Mouse (Mus musculus) left cerebral cortex, adult 2 months (tissue): ENCODE measurements around the gene T2. TPM values are rescaled to one million over a fixed set of nuclear protein-coding genes. Genes with fewer than 3 reads are reported as not detected.
A peak's percentile ranks its signal among the peaks of the same experiment; 100 is the strongest.

Experiments used
- DNase-seq, 2 experiments: peaks; one replicate each; pipeline ENCODE4 v3.0.0; 2021 to 2022; ENCODE audit warnings: low spot score in 2 of 2, mixed read lengths in 1 of 2; ENCODE audit errors: extremely low spot score in 1 of 2
- H3K27ac ChIP-seq: fragments of 200-600 bp; 2 replicates; pipeline ENCODE4 v1.8.1; 2022
- H3K4me3 ChIP-seq: fragments of 200-600 bp; 2 replicates; pipeline ENCODE4 v1.8.1; 2022
- CTCF ChIP-seq: fragments of 200-600 bp; IDR thresholded peaks from 2 replicates; pipeline ENCODE4 v1.8.1; 2022; ENCODE audit warnings: antibody characterized with exemption, mild to moderate bottlenecking, moderate library complexity
- intact Hi-C: fragments of 180-260 bp; cut with DNase I; formaldehyde crosslinking; loops from one replicate; pipeline ENCODE4 v1.15.1; 2025
- total RNA-seq, 2 experiments: library from RNA; stranded (reverse); gene quantifications; 2 replicates each; pipeline ENCODE4 v1.2.3; 2021

The T2 gene
- total RNA-seq, 2 experiments from 2014 or later, result 0.70 to 0.79 TPM

DNA sequence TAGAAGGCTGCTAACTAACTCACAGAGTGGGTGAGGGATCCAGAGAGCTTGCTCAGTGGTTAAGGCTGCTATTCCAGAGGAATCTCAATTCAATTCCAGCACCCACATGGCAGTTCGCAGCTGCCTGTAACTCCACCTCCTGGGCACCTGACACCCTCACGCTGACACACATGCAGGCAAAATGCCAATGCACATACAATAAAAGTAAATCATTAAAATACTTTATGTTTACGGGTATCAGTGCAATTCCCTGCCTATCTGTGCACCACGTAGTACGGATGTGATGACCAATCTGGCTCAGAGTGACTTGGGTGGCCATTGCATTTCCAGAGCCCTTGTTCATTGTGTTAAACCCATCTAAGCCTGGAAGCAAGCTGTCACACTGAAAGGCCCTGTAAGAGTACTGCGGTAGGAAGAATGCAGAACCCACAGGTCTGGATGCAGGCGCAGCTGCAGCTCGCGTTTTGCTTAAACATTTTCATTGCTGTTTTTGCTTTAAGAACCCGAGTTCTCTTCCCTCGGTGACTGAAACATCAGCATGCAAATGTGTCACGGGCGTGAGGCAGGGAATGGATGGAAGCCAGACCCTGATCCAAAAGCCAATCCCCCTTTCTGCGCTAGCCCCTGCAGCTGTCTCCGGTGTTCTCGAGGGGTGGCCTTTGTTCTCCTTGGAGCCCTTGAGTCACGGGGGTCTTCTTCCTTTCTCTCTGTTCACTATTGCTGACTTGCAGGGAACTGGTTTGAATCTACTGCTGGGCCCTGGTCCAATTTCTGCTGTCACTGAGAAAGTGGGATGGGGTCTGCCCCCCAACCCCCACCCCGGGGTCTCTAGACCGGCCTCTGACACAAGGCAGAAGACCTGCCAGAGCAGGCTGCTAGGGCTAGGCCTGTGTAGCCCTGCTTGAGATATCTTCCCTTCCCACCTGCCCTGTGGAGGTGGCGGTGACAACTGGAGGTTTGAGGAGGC is 12.0 kb downstream of the T2 start:
- Histone ChIP-seq H3K27ac (peak overlapping the region; percentile 78), H3K4me3 (peak overlapping the region; percentile 18; the same call in 1 of the 2 replicates)
- intact Hi-C loops, result no loop called here
- DNase-seq, result peak in 1 of 2 experiments; percentile 38
- no peak for TF ChIP-seq CTCF

DNA sequence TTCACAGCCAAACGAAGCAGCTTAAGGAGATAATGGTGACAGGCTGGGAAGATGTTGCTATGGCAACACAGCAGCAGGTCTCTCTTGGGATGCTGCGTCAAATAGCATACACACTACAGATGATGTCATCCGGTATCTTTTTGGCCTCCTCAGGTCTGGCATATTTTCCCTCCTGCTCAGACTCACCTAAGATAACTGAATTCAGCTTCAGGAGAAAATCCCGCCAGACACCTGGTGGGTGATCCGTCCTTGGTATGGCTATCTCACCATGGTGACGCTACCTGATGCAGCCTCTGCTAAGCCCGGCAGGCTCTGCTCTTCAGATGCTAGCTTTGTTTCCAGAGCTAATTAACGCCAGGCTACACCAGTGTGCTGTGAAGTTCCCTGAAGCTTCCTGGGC is 12.8 kb downstream of the T2 start:
- no peak for TF ChIP-seq CTCF
- H3K4me3 ChIP-seq, result no peak overlapping the region
- peak overlapping the region; percentile 92 for H3K27ac ChIP-seq
- intact Hi-C loops, result no loop called here
- DNase-seq, result peak; percentile 52 to 58

DNA sequence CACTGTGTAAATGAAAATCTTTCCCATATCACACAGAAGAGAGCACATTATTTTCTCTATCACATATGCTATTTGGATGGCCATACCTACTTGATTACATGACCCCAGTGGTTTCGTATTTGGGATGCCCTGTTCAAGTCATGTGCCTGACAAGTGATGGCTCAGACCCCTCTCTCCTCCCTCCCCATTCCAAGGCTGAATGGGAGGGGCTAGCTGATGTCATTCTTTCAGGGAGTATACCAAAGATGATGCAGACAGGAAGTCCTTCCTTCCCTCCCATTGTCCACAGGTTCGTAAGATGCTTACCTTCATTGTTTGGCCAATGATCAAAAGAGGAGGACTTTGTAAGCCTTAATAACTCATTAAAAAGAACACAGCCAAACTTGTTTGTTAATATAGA is 13.4 kb downstream of the T2 start:
- no peak for TF ChIP-seq CTCF
- intact Hi-C loops, result no loop called here
- Histone ChIP-seq H3K27ac (0 out of 2 replicates have a peak overlapping the region, but pooled peaks have one; percentile 51), H3K4me3 (no peak overlapping the region)
- DNase-seq, result no peak

DNA sequence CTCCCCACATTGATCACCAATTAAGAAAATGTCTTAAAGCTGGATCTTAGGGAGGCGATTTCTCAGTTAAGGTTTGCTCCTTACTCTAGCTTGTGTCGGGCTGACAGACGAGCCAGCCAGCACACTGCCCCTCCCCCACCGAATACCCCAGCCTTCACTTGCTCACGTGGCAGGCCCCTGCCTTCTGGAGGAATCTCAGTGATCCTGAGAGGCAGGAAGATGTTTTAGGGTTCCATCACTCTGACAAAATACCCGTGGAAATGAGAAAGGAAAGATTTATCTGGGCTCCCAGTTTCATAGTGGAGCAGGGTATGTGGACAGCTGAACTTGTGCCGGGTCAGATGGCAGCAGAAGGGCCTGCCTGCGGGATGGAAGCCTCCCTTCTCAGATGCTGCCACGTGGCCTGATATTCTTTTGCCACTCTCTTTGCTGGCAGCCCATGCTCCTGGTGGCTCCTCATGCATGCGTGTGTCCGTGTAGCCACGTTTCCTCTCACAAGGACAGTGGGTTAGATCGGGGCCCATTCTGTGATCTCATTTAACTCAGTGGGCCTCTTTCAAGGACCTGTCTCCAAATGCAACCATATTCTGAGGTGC is 14.9 kb downstream of the T2 start:
- TF ChIP-seq CTCF, result no peak
- DNase-seq, result no peak
- Histone ChIP-seq H3K27ac (peak overlapping the region; percentile 80; the same call in 1 of the 2 replicates), H3K4me3 (no peak overlapping the region)
- intact Hi-C loops, result no loop called here

DNA sequence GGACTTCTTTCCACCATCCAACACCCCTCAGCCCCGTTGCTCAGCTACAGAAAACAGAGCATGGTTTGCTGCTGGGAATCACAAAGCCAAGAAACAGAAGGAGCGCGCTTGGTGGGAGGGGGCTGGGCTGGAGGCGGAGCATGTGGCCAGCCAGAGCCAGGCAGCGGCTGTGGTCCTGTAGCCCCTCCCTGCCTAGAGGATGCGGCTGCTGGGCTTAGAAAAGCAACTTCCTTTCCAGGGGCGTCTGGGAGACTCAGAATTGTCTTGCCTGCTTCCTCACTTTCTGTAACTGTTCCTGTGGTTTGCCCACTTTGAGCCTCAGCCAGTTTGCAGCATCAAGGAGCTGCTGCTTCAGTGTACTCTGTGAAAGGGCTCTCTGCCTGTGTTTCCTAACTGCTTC is 16.0 kb downstream of the T2 start:
- H3K4me3 ChIP-seq, result peak overlapping the region; percentile 43
- DNase-seq, result peak; percentile 74 to 83
- TF ChIP-seq CTCF, result no peak
- H3K27ac ChIP-seq, result peak overlapping the region; percentile 80
- intact Hi-C loops, result loop anchor here (1.0 kb wide), 2 partner anchors 61 to 108 kb away; partner anchors contain the start of gene Sft2d1

GRCm38 (mm10) chr17:8372286-8373046 is 16.7 kb downstream of the T2 start:
- Histone ChIP-seq H3K27ac (peak overlapping the region; percentile 80), H3K4me3 (peak overlapping the region; percentile 43)
- intact Hi-C loops, result loop anchor here (1.0 kb wide), 3 partner anchors 56 to 108 kb away; partner anchors contain the start of gene Sft2d1
- peak; percentile 79 to 82 for DNase-seq
- peak; percentile 91 for TF ChIP-seq CTCF

- no peak for DNase-seq
- H3K27ac ChIP-seq, result no peak overlapping the region
- H3K4me3 ChIP-seq, result no peak overlapping the region
- no peak for TF ChIP-seq CTCF
- intact Hi-C loops, result no loop called here
Observed at GRCm38 (mm10) chr17:8377298-8377697, 21.5 kb downstream of the T2 start.

GRCm38 (mm10) chr17:8385441-8385840 is 29.6 kb downstream of the T2 start:
- DNase-seq, result no peak
- H3K27ac ChIP-seq, result no peak overlapping the region
- no peak for TF ChIP-seq CTCF
- H3K4me3 ChIP-seq, result no peak overlapping the region
- intact Hi-C loops, result loop anchor here (5.0 kb wide), 1 partner anchor 212 kb away; no protein-coding TSS in a partner anchor

DNA sequence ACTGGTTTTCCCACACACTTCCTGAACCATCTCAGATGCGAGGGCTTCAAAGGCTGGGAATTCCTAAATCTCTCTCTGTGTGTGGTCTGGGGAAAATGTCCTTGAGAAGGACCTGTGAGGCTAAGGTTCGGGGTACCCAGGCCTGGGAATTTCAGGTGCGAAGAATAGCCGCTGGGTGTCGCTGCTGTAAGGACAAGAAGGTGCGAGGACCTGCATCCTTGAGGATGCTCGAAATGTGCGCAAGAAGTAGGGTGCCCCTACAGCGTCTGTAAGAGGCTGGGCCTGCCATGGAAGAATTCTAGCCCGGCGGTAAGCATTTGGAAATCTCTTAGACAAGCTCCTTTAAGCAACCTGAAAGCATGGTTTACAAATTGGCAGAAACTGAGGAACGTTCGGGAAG is 32.7 kb downstream of the T2 start:
- DNase-seq, result peak; percentile 59 to 66
- peak; percentile 76 for TF ChIP-seq CTCF
- Histone ChIP-seq H3K27ac (no peak overlapping the region), H3K4me3 (peak overlapping the region; percentile 45; the same call in 1 of the 2 replicates)
- intact Hi-C loops, result loop anchor here (5.0 kb wide), 1 partner anchor 209 kb away; no protein-coding TSS in a partner anchor

- peak in 1 of 2 experiments; percentile 16 for DNase-seq
- no peak; the same call in none of the 2 replicates for TF ChIP-seq CTCF
- H3K4me3 ChIP-seq, result peak overlapping the region; percentile 45
- intact Hi-C loops, result loop anchor here (5.0 kb wide), 1 partner anchor 208 kb away; no protein-coding TSS in a partner anchor
- H3K27ac ChIP-seq, result no peak overlapping the region
Observed at GRCm38 (mm10) chr17:8388990-8389789, 33.4 kb downstream of the T2 start.
